Mouse (Mus musculus) adrenal gland (tissue): Measurements from ENCODE around the gene Mpzl1.

Experiments used
- intact Hi-C: fragments of 180-260 bp; cut with DNase I; formaldehyde crosslinking; loops from one replicate; pipeline ENCODE4 v1.15.1; 2025

The Mpzl1 gene

GRCm38 (mm10) chr1:165585389-165586104, 48.8 kb downstream of the Mpzl1 start:
- intact Hi-C loops = loop anchor here (10.0 kb wide), 1 partner anchor 201 kb away; no protein-coding TSS in a partner anchor

GRCm38 (mm10) chr1:165583529-165584184, 50.7 kb downstream of the Mpzl1 start:
- intact Hi-C loops = loop anchor here (1.0 to 10.0 kb wide), 3 partner anchors 75 to 199 kb away; no protein-coding TSS in a partner anchor

DNA sequence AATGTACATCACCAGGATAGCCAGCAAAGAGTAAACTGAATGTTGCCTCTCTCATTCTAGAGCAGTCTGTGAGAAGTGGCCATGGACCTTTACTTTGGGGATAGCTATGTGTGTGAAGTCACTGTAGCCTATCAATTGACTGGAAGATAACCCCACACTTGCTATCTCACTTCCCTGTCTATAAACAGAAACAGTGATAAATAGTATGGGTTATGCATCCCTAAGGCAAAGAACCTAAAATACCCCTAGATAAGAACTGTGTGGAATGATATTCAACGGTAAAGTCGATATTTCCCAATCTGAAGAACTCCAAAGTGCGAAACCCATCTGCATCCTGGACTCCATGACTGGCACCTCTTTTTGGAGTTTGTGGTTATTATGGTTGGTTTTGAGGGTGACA, 53.1 kb downstream of the Mpzl1 start:
- intact Hi-C loops = loop anchor here (5.0 to 10.0 kb wide), 2 partner anchors 156 to 196 kb away; no protein-coding TSS in a partner anchor

GRCm38 (mm10) chr1:165579332-165579731, 55.0 kb downstream of the Mpzl1 start:
- intact Hi-C loops = no loop called here

GRCm38 (mm10) chr1:165576459-165577112, 57.8 kb downstream of the Mpzl1 start:
- intact Hi-C loops = no loop called here

DNA sequence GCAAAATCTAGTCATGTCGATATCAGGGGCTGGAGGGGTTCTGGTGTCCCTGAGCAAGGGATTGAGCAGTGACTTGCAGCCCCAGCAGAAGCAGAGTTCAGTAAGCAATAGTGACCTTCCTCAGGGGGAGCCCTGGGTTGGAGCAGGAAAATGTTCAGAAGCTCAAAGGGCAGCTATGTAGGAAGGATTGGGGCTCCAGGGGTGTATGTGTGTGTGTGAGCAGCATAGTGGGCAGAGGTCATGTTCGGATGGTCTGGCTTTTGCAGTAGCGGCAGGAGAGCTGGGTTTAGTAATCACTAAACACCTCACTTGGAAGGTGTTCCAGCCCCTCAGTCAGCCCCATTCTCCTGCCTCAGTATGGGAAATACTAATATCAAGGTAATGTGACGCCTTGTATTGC, 58.3 kb downstream of the Mpzl1 start:
- intact Hi-C loops = no loop called here

DNA sequence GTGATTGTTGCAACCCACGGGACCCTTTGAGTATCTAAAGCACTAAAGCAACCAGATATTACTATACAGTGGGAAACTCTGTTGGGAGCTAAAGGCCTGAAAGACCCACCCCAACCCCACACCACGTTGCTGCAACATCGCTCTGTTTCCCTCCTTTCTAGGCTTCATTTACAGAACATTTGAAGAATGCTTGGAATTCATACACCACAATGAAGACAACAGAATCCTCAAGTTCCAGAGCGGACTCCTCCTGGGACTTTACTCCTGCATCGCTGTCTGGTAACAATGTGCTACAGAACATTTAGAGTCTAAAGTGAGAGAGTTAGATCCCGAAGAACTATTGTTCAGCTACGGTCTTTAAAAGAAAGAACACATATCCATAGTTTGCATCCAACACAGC, 66.9 kb downstream of the Mpzl1 start:
- intact Hi-C loops = no loop called here

DNA sequence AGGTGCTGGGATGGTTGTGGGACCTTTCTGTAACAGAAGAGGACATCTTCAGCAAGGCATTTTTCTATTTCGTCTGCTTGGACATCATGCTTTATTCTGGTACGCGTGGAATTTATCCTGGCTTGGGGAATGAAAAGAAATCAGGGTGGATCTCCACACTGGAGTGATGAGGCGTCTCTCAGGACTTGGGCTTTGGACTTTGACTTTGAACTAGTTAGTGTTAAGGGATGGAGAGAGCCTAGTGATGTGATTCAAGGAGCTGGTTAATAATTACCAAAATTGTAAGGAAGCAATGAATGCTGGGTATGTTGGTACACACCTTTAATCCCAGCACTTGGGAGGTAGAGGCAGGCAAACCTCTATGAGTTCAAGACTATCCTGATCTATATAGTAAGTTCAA, 69.1 kb downstream of the Mpzl1 start:
- intact Hi-C loops = no loop called here

DNA sequence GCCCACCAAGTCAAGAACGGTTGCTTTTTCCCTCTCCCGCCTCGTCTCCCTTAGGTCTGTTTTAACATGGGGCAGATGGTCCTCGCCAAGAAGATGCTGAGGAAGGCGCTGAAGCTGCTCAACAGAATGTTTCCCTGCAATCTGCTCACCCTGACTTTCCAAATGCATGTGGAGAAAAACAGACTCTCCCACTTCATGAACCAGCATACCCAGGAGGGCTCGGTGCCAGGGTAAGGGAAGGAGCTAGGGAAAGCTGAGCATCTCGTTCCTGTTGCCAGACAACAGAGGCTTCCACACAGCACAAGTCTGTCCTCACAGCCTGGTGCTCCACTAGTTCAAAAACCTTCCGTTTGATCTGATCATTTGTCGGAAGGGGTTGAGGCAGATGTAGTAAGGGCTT, 75.3 kb downstream of the Mpzl1 start:
- intact Hi-C loops = no loop called here

DNA sequence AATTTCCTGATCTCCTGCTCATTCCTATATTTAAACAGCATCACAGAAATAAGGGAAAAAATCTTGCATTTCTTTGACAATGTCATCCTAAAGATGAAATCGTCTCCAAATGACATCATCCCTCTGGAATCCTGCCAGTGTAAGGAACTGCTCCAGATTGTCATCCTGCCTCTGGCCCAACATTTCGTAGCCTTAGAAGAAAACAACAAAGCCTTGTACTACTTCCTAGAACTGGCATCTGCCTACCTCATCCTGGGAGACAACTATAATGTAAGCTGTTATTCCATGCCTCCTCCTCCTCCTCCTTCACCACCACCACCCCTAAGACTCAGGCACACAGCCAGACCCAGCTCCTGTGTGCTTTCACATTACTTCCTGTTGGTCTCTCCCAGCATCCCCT, 77.6 kb downstream of the Mpzl1 start:
- intact Hi-C loops = no loop called here
